Mouse (Mus musculus): ENCODE results near the gene Rab30.
A peak's percentile ranks its signal among the peaks of the same experiment; 100 is the strongest.
"Not testable (repeated sequence)": the region's sequence is repeated elsewhere in the genome, so short reads cannot be mapped to it uniquely, and the experiment has no call there.

The Rab30 gene

GRCm38 (mm10) chr7:92750395-92750794, 9.0 kb downstream of the Rab30 start:
- DNase-seq (ENCODE audit: low spot score) = no peak

DNA sequence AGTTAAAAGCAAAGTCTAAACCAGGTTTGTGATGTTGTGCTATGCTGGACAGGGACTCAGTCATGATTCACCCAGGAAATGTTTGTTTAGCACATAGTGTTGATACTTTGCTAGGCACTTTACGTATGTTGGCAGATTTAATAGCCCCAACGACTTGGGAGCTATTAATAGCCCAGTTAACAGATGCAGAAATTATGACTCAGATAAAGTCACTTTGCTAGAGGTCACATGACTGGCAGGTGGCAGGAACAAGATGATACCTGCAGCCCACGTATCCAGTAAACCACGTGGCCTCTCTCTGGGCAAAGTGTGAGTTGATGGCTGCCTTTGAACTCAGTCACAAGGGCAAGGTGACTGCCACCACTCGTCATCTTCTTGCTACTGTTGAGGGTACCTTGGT, 16.7 kb downstream of the Rab30 start:
- no peak for DNase-seq (ENCODE audit: low spot score)

- DNase-seq (ENCODE audit: low spot score) = peak; percentile 27
Observed at GRCm38 (mm10) chr7:92760651-92761050, 19.2 kb downstream of the Rab30 start.

GRCm38 (mm10) chr7:92761161-92761560, 19.8 kb downstream of the Rab30 start:
- no peak for DNase-seq (ENCODE audit: low spot score)

- no peak for DNase-seq (ENCODE audit: low spot score)
Observed at GRCm38 (mm10) chr7:92765426-92765825, 24.0 kb downstream of the Rab30 start.

GRCm38 (mm10) chr7:92766096-92767090, 25.0 kb downstream of the Rab30 start:
- DNase-seq (ENCODE audit: low spot score) = no peak

DNA sequence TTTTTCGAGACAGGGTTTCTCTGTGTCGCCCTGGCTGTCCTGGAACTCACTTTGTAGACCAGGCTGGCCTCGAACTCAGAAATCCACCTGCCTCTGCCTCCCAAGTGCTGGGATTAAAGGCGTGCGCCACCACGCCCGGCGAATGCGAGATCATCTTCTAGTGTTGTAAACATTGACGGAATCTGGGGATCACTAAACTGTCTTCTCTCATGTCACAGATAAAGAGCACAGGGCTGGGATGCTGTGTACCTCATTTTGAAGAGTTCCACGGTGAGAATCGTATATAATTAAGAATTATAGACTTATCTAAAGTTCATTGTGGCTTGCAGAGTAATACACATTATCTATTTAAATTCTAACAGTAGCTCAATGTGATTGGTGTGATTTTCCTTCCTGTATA, 26.7 kb downstream of the Rab30 start:
- not testable (repeated sequence) for DNase-seq (ENCODE audit: low spot score)

DNA sequence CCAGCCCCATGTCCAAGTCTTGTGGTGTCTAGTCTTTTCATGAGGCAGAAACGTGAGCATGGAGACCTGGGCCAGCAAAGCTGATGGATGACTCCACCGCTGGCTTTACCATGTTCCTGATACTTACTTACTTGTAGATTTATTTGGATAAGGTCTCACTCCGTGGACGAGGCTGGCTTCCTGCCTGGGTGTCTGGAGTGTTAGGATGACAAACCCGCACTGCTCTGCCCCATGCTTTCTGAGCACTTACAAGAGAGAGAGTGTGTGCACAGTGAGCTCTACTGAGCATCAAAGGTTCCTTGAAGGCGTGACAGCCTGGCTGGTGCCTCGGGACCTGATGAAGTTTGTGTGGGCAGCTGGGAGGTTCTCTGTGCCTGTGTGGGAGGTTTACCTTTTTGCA, 27.5 kb downstream of the Rab30 start:
- DNase-seq (ENCODE audit: low spot score) = no peak

DNA sequence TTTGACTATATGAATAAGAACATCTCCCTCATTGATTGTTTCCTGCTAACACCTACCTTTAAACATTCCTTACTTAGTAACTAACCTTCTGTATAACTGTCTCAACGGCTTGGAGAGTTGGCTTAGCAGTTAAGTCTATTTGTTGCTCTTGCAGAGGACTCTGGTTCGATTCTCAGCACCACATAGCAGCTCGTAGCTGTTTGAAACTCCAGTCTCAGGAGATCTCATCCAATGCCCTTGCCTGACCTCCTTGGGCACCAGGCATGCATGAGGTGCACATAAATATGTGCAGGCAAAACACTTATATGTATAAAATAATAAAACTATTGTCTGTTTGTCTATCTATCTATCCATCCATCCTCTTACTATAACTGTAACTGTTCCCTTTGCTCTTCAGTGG, 31.6 kb downstream of the Rab30 start:
- no peak for DNase-seq (ENCODE audit: low spot score)

DNA sequence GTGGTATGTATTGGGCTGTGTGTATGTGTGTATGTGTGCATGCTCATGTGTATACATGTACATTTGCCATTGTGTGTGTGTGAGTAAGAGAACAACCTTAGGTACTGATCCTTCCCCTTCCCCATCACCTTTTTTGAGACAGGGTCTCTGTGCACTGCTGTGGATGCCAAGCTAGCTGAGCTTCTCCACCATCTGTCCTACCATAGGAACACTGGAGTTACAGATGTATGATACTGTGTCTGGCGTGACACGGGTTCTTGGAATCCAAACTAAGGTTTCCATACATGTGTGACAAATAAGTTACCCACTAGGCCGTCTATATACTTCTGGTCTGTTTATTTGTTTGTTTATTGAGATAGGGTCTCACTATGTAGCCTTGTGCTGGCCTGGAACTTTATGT, 32.2 kb downstream of the Rab30 start:
- no peak for DNase-seq (ENCODE audit: low spot score)

- DNase-seq (ENCODE audit: low spot score) = no peak
Observed at GRCm38 (mm10) chr7:92774741-92775140, 33.3 kb downstream of the Rab30 start.

DNA sequence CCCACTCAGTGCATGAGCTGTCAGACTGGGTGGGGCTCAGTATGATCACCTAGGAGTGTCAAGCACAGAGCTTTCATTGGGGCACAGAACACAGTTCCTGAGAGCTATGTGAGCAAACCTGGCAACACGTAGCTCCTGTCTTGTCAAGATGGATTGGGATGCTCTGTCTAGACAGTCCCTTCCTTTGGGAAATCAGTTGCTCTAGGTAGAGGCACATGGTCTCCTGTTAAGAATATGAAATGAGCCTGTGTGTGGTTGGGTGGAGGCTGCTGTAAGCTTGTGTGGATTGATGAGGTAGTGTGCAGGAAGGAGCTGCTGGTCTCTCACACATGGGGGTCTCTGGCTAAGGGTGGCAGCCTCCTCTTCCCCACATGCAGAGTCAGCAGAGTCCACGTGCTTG, 34.3 kb downstream of the Rab30 start:
- no peak for DNase-seq (ENCODE audit: low spot score)

GRCm38 (mm10) chr7:92776647-92777046, 35.2 kb downstream of the Rab30 start:
- DNase-seq (ENCODE audit: low spot score) = no peak

DNA sequence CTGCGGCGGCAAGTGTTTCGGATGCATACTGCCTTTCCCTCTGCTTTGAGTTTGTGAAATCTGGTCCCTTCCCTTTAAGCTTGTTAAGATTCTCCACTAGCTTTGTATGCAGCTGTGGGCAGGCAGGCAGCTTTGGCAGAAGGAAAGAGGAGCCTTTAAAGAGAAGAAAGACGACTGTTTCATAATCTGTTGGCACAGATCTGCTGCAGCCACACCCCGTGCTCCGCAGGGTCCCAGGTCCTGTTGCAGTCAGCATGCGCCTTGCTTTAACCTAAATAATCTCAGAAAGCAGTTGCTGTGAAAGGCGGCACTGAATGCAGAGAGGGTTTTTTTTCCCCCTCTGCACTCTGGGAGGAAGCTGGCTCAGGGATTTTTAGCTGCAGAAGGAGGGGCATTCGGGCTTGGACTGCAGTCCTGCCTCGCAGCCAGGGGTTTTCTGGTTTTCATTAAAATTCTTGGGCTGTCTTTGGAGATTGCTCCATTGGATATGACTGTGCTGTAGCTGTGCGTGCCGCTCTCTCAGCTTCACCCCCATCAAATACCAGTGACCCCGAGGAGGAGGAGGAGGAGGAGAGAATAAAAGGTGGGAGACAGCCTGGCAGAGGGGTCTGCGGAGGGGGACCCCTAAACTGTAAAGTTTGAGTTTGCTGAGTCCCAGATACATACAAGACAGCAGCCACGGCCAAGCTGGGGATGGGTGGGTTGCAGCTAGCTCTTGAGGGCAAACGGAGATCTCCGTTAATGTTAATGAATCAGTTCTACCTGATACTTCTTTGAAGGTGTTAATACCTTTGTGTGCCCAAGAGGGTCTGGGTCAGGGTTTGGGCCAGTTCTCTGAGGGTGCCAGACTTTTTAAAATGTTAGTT, 35.9 kb downstream of the Rab30 start:
- peak; percentile 56 for DNase-seq (ENCODE audit: low spot score)

DNA sequence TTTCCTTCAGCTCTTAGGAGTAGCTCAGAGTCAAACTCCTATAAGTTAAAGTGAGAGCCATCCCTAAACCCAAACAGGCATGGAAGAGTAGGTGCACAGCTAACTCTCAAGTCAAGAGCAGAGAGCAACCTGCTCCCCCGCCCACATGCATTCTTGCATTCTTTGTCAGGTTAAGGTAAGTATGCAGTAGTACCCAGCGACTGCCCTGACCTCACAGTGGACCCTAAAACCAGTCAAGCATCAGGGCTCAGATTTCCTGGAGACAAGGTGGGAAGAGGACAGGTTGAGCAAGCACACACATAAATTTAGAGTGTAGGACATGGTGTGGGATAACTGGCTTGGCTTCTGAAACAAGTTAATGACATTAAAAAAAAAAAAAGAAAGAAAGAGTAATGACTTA, 37.7 kb downstream of the Rab30 start:
- no peak for DNase-seq (ENCODE audit: low spot score)

GRCm38 (mm10) chr7:92781361-92781760, 40.0 kb downstream of the Rab30 start:
- DNase-seq (ENCODE audit: low spot score) = no peak

- no peak for DNase-seq (ENCODE audit: low spot score)
Observed at GRCm38 (mm10) chr7:92781948-92782347, 40.5 kb downstream of the Rab30 start.

DNA sequence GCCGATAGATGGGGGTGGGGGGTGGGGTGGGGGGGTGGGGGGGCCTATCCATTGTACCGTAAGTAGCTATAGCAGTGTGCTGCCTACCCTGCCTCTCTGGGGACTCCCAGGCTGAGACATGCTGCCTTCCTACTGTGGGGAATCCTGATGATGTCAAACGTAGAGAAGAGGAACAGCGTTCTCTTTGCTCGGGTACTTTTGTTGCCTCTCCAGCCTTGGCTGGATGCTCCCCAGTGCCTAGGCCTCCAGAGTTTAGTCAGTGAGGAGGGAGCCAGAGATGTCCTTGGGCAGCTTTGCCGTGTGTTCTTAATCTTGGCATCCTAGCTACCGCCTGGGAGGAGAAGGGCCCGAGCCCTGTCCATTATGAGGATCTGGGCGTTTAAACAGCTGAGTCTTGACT, 41.1 kb downstream of the Rab30 start:
- no peak for DNase-seq (ENCODE audit: low spot score)

- DNase-seq (ENCODE audit: low spot score) = no peak
Observed at GRCm38 (mm10) chr7:92783166-92783806, 41.9 kb downstream of the Rab30 start.

DNA sequence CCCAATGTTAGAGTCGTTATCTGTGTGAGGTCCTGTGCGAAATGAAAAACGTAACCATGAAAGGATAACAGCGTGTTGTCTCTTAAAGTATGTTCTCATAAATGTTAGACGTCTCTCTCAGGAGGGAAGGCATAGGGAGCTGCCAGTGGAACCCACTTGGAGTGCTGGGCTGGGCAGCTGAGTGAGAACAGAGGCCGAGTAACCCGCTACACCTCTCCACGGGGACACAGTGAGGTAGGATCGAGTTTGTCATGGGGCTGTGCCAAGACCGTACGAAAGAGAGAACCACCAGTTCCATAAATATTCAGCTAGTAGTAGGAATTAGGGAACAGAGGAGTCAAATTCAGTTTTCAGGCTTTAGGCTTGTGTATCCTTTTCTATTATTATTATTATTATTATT, 42.5 kb downstream of the Rab30 start:
- DNase-seq (ENCODE audit: low spot score) = no peak

DNA sequence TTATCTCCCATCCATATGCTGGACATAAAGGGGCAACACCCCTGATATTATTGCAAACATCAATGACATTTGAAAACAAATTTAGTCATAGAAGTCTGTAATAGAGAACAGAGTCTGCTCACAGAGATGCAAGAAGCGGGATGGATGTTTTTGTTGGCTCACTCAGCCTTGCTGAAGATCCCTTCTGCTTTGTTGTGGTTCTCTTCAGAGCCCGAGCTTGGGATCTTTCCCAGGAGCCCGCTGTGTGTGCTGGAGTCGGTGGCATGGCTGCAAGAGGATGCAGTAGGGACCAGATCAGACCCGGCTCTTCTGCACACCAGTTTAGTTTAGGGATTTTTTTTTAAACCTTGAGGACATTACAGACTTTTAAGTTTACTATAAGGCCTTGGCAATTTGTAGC, 54.3 kb downstream of the Rab30 start:
- DNase-seq (ENCODE audit: low spot score) = peak; percentile 9

GRCm38 (mm10) chr7:92796813-92797212, 55.4 kb downstream of the Rab30 start:
- no peak for DNase-seq (ENCODE audit: low spot score)
